Mouse (Mus musculus): ENCODE data around the gene Dnmt3a.

GRCm38 (mm10) chr12:3884892-3885493 lies 79.2 kb downstream of the Dnmt3a start:
- no peak for TF ChIP-seq CTCF (IDR thresholded peaks at IDR 0.05)
- peak; percentile 25; the same call in 1 of the 2 replicates for TF ChIP-seq EP300 (IDR thresholded peaks at IDR 0.05)

Measured in lung, postnatal 0 days (tissue).